Mouse (Mus musculus) kidney, adult 18-20 months (tissue): ENCODE data around the gene Med15.

Experiments used
- DNase-seq: peaks from one replicate; pipeline ENCODE4 v3.0.0; 2021

Gene Med15

DNA sequence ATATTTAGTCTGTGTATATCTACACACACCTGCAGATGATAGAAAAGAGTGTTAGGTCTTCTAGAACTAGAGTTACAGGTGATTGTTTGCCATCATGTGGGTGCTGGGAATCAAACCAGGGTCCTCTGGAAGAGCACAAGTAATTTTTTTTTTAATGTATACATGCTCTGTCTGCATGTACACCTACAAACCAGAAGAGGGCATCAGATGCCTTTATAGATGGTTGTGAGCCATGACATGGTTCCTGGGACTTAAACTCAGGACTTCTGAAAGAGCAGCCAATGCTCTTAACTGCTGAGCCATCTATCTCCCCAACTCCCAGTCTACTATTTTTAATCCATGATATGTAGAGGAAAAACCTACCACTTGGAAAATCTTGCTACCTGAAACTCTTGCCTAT is 2.7 kb downstream of the Med15 start:
- DNase-seq: no peak

GRCm38 (mm10) chr16:17727179-17727861 is 5.4 kb downstream of the Med15 start:
- DNase-seq: peak; percentile 49

DNA sequence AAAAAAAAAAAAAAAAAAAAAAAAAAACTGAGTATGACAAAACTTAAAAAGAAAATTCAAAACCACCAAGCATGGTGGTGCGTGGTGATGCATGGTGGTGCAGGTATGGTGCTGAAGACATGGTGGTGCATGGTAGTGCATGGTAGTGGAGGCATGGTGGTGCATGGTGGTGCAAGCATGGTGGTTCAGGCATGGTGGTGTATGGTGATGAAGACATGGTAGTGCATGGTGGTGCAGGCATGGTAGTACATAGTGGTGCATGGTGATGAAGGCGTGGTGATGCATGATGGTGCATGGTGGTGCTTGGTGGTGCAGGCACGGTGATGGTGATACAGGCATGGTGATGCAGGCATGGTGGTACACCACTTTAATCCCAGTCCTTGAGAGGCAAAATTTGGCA is 8.2 kb downstream of the Med15 start:
- no peak for DNase-seq

DNA sequence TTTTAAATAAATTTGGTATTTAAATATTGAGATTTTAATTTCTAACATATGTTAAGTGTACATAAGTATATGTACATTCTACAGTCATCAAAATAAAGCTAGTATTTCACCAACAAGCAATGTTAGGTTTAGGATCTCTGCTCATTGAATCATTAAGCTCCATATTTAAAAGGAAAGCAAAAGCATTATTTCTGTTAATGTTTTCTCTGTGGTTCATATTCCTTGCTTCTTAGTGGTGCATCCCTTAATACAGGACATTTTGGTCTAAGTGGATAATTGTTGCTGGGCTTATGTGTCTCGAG is 9.4 kb downstream of the Med15 start:
- DNase-seq: no peak

- DNase-seq: peak; percentile 89
These were observed 10.0 kb downstream of the Med15 start for GRCm38 (mm10) chr16:17722461-17723324.

- DNase-seq: no peak
These were observed 10.8 kb downstream of the Med15 start for GRCm38 (mm10) chr16:17721822-17722460.

- no peak for DNase-seq
These were observed 11.4 kb downstream of the Med15 start for GRCm38 (mm10) chr16:17721114-17721808.

- DNase-seq: no peak
These were observed 14.9 kb downstream of the Med15 start for GRCm38 (mm10) chr16:17717791-17718190.

- peak; percentile 9 for DNase-seq
These were observed 25.1 kb downstream of the Med15 start for GRCm38 (mm10) chr16:17707541-17707940.

DNA sequence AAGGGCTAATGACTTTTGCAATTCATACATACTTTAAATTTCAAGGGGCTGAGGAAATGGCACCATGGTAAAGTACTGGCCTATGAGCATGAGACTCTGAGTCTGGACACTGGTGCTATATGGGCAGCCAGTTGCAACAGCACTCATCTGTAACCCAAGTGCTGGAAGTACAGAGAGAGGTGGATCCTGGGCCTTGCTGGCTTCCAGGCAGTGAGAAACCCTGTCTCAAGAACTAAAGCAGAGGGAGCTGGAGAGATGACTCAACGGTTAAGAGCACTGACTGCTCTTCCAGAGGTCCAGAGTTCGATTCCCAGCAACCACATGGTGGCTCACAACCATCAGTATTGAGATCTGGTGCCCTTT is 31.7 kb downstream of the Med15 start:
- DNase-seq: no peak

DNA sequence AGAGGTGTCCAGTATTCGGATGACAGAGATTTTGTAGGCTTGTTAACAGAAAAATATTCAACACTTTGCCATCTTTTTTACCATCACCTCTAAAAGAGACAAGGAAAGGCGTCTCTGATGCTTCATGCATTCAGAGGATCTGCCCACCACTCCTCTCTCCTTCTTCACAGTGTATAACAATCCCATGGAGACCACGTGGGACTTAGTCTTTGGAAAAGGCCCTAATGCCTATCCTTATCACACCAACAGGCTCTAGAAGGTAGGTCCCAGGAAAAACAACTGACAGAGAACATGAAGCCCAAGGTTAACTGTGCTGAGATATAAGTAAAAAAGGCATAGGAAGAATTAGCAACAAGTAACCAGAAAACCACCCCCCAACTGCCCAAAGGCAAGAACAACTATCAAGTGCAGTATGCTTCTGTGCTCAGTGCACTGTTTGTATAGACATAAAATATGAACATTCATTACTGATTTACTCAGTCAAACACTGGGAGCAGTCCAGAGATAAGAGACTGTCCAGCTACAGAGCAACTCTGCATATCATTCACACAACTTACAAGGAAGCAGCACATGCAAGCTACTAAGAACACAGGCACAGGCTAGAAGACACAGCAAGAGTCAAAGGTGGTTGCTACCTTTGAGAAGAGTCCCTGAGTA is 32.2 kb downstream of the Med15 start:
- no peak for DNase-seq

GRCm38 (mm10) chr16:17694860-17695259 is 37.8 kb downstream of the Med15 start:
- no peak for DNase-seq

GRCm38 (mm10) chr16:17669886-17670285 is 62.8 kb downstream of the Med15 start:
- DNase-seq: no peak

DNA sequence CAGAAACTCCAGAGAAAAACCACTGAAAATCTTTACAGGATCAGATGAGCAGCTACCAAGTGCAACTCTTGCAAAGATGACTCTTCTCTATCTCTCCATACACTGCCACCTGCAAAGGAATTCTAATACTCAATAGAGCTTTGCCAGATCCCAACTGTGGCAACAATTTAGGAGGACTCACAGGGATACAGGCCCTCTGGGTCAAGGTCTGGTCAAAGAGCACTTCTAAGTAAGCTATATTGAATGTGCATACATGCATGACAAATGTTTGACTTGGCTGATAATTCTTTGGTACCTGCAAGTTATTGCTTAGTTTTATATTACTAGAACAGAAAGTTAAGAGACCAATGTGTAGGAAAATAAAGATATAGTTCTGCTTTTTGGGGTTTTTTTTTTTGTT is 67.1 kb downstream of the Med15 start:
- no peak for DNase-seq

GRCm38 (mm10) chr16:17656212-17656871 is 76.3 kb downstream of the Med15 start:
- no peak for DNase-seq

GRCm38 (mm10) chr16:17654188-17654795 is 78.4 kb downstream of the Med15 start:
- DNase-seq: no peak

- DNase-seq: no peak
These were observed 79.1 kb downstream of the Med15 start for GRCm38 (mm10) chr16:17653601-17654000.

- no peak for DNase-seq
These were observed 80.1 kb downstream of the Med15 start for GRCm38 (mm10) chr16:17652607-17653006.

DNA sequence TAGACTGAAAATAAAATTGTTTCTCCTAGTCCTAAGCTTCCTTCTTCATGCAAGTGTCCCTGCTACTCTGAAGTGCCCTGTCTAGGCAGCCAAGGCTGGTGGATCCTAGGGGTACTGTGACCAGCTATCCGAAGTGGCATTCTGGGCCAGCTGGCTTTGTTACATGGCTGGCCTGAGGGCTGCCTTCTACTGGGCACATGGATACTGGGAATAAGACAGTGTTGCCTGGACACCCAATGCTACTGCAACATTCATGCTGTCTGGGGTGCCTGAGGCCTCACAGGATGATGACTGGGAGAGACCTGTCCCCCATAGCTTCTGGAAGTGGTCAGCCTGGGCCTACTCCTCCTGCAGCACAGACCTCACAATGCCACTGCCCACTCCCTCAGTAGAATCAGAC is 82.0 kb downstream of the Med15 start:
- no peak for DNase-seq

GRCm38 (mm10) chr16:17649925-17650605 is 82.6 kb downstream of the Med15 start:
- no peak for DNase-seq
